Mouse (Mus musculus): ENCODE measurements around the gene Flvcr1. TPM values are rescaled to one million over a fixed set of nuclear protein-coding genes. Genes with fewer than 3 reads are reported as not detected.

The Flvcr1 gene
- polyA plus RNA-seq, 1 experiment from 2014 or later: 9.8 TPM

DNA sequence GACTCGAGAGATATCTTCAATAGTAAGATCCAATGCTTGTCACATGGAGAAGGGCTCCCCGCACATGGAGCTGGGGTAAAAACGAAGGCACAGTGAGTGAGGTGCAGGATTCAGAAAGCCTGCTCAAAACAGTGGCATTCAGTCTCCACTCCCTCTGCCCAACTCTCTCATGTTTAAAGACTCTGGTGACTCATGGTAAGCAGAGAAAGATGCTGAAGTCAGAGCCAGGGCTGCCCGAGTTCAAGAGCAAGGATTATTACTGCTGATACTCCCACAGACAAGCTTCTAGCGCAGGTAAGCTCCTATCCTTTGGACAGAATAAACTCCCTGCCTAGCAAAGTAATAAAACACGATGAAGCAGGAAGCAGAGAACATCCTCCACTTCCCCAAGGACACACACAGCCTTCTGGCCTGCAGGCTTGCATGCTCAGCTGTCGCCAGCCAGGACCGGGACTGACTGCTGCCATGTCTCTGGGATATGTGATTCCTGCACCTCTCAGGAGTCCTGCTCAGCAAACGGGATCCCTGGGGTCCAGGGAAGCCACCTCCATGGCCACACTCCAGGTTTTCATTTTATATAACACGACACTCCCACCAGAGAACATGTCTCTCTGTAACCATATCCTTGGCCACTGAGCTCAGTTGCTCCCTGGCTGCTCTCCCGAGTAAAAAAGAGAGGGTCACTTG is 48.9 kb downstream of the Flvcr1 start:
- H3K4me3 ChIP-seq (replicated peaks): peak overlapping the region; percentile 60
- no peak overlapping the region for H3K27ac ChIP-seq
- peaks cover 20% of the 10 kb centered on the region for H3K4me1 ChIP-seq (replicated peaks)
- WGBS: 31% methylated on average over 11 of the region's 11 CpGs
- no peak overlapping the region for H3K9ac ChIP-seq
- H3K27me3 ChIP-seq (replicated peaks): no peaks in the 10 kb centered on the region
- no peaks in the 10 kb centered on the region for H3K9me3 ChIP-seq
- H3K4me2 ChIP-seq (replicated peaks): peak overlapping the region; percentile 96
- no peak for ATAC-seq
- 0 out of 2 replicates have a peak, but pooled peaks cover 4% of the 10 kb centered on the region for H3K36me3 ChIP-seq

DNA sequence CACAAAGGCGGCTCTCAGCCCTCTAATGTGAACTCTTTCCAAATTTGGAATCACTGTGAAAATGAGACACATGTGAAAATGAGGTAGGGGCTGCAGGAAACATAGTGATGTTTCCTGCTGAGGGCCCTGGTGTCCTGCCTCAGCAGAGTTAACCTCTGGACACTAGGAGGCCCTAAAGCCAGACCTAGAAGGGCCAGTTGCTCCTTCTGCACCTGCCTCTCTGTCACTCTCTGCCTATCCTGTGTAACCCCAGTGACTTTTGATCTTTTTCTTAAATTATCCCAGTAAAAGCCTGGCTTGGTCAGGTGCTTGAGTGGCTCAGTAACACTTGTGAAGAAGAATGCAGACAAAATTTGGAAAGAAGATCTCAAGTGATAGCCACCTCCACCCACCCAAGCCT is 51.1 kb downstream of the Flvcr1 start:
- Histone ChIP-seq H3K27ac (no peak overlapping the region), H3K9me3 (no peaks in the 10 kb centered on the region), H3K36me3 (peaks cover 6% of the 10 kb centered on the region), H3K4me2 (replicated peaks) (no peak overlapping the region), H3K27me3 (replicated peaks) (no peaks in the 10 kb centered on the region), H3K4me1 (replicated peaks) (peaks cover 20% of the 10 kb centered on the region), H3K9ac (no peak overlapping the region), H3K4me3 (replicated peaks) (no peak overlapping the region)
- WGBS: 79% methylated on average over 1 of the region's 1 CpGs
- ATAC-seq: no peak

DNA sequence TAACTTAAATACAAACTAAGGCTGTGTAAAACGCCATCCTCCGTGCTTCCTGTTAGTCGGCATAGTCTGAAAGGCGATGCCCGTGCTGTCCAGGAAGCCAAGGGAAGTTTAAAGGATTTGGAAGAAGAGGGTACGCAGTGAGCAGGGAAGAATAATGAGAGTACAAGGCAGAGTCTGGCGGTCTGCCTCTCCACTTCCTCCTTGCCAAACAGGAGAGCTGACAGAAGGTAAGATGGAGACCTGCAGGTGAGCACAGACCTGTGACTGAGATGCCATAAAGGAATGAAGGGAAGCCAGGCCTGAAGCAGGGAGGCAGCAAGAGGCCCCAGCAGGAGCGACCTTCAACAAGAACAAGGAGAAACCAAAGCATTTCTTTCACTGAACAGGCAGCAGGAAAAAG is 51.8 kb downstream of the Flvcr1 start:
- no peaks in the 10 kb centered on the region for H3K27me3 ChIP-seq (replicated peaks)
- H3K4me2 ChIP-seq (replicated peaks): no peak overlapping the region
- no peak for ATAC-seq
- H3K4me3 ChIP-seq (replicated peaks): no peak overlapping the region
- no peak overlapping the region for H3K9ac ChIP-seq
- H3K4me1 ChIP-seq (replicated peaks): peaks cover 20% of the 10 kb centered on the region
- peaks cover 11% of the 10 kb centered on the region for H3K36me3 ChIP-seq
- WGBS: 85% methylated on average over 8 of the region's 8 CpGs
- H3K27ac ChIP-seq: no peak overlapping the region
- no peaks in the 10 kb centered on the region for H3K9me3 ChIP-seq

DNA sequence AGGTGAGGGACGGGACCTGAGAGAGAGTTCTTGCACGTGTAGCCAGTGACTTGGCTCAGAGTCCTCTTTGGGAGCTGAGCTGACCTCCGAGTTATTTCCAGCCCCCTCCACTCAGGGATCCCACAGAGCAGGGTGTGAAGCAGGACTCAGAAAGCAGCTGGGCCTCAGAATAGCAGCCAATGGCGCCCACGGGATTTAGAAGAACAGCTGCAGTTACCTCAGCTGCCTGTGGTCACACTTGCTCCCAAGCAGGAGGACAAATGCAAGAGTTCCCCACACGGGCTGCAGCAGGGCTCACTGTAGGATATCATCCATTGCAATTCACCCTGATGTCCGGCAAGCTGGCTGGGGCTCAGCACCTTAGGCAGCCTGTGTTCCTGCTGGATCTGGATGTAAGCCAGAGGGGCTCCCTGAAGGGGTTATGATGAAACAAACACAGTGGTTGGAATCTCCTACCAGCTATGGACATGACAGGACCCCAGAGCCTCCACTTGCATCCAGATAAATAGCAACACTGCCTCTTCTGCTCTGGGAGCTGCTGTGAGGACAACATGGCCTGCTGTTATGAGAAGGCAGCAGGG is 53.3 kb downstream of the Flvcr1 start:
- WGBS: 64% methylated on average over 7 of the region's 7 CpGs
- H3K9ac ChIP-seq: no peak overlapping the region
- no peak for ATAC-seq
- no peak overlapping the region for H3K4me2 ChIP-seq (replicated peaks)
- no peaks in the 10 kb centered on the region for H3K27me3 ChIP-seq (replicated peaks)
- no peak overlapping the region for H3K4me3 ChIP-seq (replicated peaks)
- no peak overlapping the region for H3K27ac ChIP-seq
- H3K4me1 ChIP-seq (replicated peaks): peaks cover 11% of the 10 kb centered on the region
- H3K36me3 ChIP-seq: peaks cover 11% of the 10 kb centered on the region
- H3K9me3 ChIP-seq: no peaks in the 10 kb centered on the region

DNA sequence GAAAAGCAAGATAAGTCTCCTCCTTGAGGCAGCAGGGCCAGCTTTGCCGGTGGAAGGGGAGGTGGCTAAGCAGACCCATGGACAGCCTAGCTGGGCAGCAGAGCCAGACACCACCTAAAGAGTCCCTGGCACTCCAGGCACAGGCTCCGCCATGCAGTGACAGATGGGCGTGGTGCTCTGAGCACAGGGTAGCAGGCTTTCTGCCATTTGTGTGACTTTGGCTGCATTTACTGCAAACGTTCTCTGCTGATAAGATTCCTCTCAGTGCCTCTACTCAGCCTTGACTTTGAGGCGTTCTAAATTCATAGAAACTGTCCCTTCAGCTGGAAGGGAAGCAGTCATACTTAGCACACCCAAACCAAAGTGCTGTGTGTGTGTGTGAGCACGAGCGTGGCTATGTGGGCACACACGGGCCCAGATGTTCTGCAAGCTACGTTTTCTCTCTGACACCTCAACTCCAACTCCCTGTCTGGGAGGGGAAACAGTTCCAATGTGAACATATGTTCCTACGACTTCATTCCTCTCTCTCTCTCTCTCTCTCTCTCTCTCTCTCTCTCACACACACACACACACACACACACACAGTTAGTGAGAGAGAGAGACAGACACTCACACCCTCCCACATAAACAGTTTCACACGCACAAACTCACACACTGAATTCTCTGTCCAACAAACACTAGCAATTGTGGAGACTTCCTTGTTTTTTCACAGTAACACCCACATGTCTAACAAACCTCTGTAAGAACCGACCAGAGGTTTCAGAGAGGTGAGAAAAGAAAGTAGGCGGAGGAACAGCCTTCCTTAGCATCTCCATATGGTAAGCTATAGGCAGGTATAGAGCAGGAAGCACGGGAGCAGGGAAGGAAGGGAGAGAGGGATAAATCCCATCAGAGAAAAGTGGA is 54.0 kb downstream of the Flvcr1 start:
- Histone ChIP-seq H3K36me3 (peaks cover 11% of the 10 kb centered on the region), H3K9ac (no peak overlapping the region), H3K9me3 (no peaks in the 10 kb centered on the region), H3K27me3 (replicated peaks) (no peaks in the 10 kb centered on the region), H3K4me1 (replicated peaks) (peaks cover 4% of the 10 kb centered on the region), H3K4me2 (replicated peaks) (no peak overlapping the region), H3K4me3 (replicated peaks) (no peak overlapping the region), H3K27ac (no peak overlapping the region)
- no peak for ATAC-seq
- 77% methylated on average over 14 of the region's 14 CpGs for WGBS

DNA sequence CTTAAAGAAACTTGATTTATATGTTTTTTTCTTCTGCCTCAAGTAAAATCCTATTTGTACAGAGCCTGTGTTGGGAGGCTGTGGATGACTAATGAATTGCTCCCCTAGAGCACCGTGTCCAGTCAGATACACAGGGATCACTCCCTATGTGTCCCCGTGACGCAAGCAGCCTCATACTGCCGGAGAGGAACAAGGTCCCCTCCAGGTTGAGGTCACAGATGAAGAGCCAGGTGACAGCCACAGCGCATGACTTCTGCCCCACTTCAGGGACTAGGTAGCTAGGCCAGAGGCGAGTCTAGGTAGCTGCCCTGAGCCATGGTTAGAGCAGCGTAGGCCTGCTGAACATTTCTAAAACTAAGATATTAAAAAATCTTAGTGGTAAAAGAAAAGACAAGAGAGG is 57.9 kb downstream of the Flvcr1 start:
- Histone ChIP-seq H3K27ac (no peak overlapping the region), H3K9me3 (no peaks in the 10 kb centered on the region), H3K4me2 (replicated peaks) (no peak overlapping the region), H3K4me1 (replicated peaks) (no peaks in the 10 kb centered on the region), H3K9ac (no peak overlapping the region), H3K36me3 (peaks cover 11% of the 10 kb centered on the region), H3K27me3 (replicated peaks) (no peaks in the 10 kb centered on the region), H3K4me3 (replicated peaks) (no peak overlapping the region)
- ATAC-seq: no peak
- 91% methylated on average over 7 of the region's 7 CpGs for WGBS

DNA sequence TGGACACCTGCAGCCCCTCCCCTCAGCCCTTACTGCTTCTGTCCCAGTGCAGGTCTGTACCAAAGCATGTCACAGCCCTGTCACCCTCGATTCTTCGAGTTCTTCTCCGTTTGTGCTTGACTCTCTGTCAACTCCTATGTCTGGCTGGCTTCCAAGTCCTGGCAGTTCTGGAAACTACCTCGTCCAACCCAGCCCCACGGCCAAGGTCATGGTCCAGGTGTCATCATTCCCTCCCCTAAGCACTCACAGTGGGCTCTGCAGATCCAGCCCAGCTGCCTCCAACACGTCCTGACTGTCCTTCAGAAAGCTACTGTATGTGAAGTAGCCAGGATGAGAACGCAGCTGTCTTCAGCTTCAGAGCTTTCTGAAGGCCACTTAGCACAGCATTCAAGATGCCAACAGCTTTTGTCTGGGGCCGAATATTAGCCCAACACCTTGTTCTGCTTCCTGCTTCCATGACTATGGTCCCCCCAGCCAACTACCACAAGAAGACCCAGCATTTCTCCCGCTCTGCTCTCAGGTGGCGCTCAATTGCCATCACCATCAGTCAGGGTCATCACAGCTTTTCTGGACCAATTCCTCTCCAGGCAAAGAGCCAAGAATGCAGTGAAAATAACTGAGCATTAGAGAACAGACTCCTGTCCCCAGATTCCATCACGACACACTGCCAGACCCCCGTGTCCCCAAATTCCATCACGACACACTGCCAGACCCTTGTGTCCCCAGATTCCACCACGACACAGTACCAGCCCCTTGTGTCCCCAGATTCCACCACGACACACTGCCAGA is 60.8 kb downstream of the Flvcr1 start:
- H3K36me3 ChIP-seq: peaks cover 7% of the 10 kb centered on the region
- no peaks in the 10 kb centered on the region for H3K4me1 ChIP-seq (replicated peaks)
- no peak overlapping the region for H3K4me3 ChIP-seq (replicated peaks)
- H3K4me2 ChIP-seq (replicated peaks): no peak overlapping the region
- no peak for ATAC-seq
- H3K27me3 ChIP-seq (replicated peaks): no peaks in the 10 kb centered on the region
- no peak overlapping the region for H3K27ac ChIP-seq
- WGBS: 77% methylated on average over 15 of the region's 15 CpGs
- no peak overlapping the region for H3K9ac ChIP-seq
- no peaks in the 10 kb centered on the region for H3K9me3 ChIP-seq

DNA sequence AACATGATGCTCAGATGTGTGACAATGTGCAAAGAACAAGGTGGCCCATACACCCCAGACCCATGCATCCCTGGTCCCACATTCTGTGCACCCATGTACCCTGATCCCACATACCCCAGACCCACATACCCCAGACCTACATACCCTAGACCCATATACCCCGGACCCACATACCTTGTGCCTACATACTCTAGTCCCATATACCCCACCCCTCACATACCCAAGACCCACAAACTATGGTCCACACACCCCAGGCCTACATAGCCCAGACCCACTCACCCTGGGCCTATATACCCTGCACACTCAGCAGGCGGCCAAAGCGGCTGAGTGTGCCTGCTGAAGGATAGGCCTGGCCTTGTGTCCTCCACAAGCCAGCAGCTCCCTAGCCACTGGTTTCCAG is 63.2 kb downstream of the Flvcr1 start:
- no peaks in the 10 kb centered on the region for H3K9me3 ChIP-seq
- H3K9ac ChIP-seq: no peak overlapping the region
- 87% methylated on average over 3 of the region's 3 CpGs for WGBS
- H3K4me1 ChIP-seq (replicated peaks): no peaks in the 10 kb centered on the region
- no peak overlapping the region for H3K4me2 ChIP-seq (replicated peaks)
- H3K36me3 ChIP-seq: peaks cover 6% of the 10 kb centered on the region; the same call in 1 of the 2 replicates
- H3K27ac ChIP-seq: no peak overlapping the region
- ATAC-seq: no peak
- H3K4me3 ChIP-seq (replicated peaks): no peak overlapping the region
- H3K27me3 ChIP-seq (replicated peaks): no peaks in the 10 kb centered on the region

DNA sequence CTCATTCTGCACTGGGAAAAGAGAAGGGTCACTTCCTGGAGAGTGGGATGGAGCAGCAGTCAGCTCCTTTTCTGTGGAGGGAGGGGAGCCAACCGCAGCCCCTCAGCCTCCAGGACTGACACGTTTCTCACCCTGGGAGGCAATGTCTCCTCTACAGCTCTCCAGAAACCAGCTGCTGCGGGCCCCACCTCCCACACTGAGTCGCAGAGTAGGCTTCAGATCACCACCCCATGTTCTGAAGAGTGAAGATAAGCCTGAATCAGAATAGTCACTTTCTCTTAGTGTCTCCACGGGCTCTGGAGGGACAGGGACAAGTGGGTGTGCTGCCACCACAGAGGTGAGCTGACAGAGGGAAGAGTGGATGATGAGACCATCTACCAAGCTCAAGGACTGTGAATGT is 67.1 kb downstream of the Flvcr1 start:
- WGBS: 77% methylated on average over 5 of the region's 5 CpGs
- H3K27ac ChIP-seq: no peak overlapping the region
- H3K4me1 ChIP-seq (replicated peaks): no peaks in the 10 kb centered on the region
- no peaks in the 10 kb centered on the region for H3K9me3 ChIP-seq
- H3K4me3 ChIP-seq (replicated peaks): no peak overlapping the region
- H3K36me3 ChIP-seq: peaks cover 11% of the 10 kb centered on the region; the same call in 1 of the 2 replicates
- no peak overlapping the region for H3K4me2 ChIP-seq (replicated peaks)
- no peak for ATAC-seq
- H3K27me3 ChIP-seq (replicated peaks): no peaks in the 10 kb centered on the region
- no peak overlapping the region for H3K9ac ChIP-seq

Other genes starting within 250 kb of the Flvcr1 start
- 12.1 TPM in 2 replicates for gene Rps6kc1, start 114.4 kb downstream of the Flvcr1 start, polyA plus RNA-seq (2015; fragmentation: Nextera tagmentation; extraction: Ambion mirVana)
- gene Angel2, start 101.0 kb downstream of the Flvcr1 start, polyA plus RNA-seq (2015; fragmentation: Nextera tagmentation; extraction: Ambion mirVana): 36.2 and 40.2 TPM in 2 replicates
- 15.6 and 19.1 TPM in 2 replicates for gene Vash2, start 46.9 kb downstream of the Flvcr1 start, polyA plus RNA-seq (2015; fragmentation: Nextera tagmentation; extraction: Ambion mirVana)
- not detected in 2 replicates for gene Spata45, start 10.5 kb upstream of the Flvcr1 start, polyA plus RNA-seq (2015; fragmentation: Nextera tagmentation; extraction: Ambion mirVana)
- gene Tatdn3, start 36.8 kb upstream of the Flvcr1 start, polyA plus RNA-seq (2015; fragmentation: Nextera tagmentation; extraction: Ambion mirVana): 11.9 and 12.6 TPM in 2 replicates
- 17.0 and 18.8 TPM in 2 replicates for gene Nsl1, start 36.9 kb upstream of the Flvcr1 start, polyA plus RNA-seq (2015; fragmentation: Nextera tagmentation; extraction: Ambion mirVana)
- gene Batf3, start 71.7 kb upstream of the Flvcr1 start, polyA plus RNA-seq (2015; fragmentation: Nextera tagmentation; extraction: Ambion mirVana): 7.2 and 10.5 TPM in 2 replicates
- not detected in 2 replicates for gene Fam71a, start 138.7 kb upstream of the Flvcr1 start, polyA plus RNA-seq (2015; fragmentation: Nextera tagmentation; extraction: Ambion mirVana)
- gene Atf3, start 191.9 kb upstream of the Flvcr1 start, polyA plus RNA-seq (2015; fragmentation: Nextera tagmentation; extraction: Ambion mirVana): 4.1 and 4.9 TPM in 2 replicates